Mouse (Mus musculus) yolk sac, embryonic 10.5 days (tissue): Measurements from ENCODE around the gene Mag.
"Not testable (repeated sequence)": the region's sequence is repeated elsewhere in the genome, so short reads cannot be mapped to it uniquely, and the experiment has no call there.

Experiments used
- DNase-seq: peaks from one replicate; pipeline ENCODE4 v3.0.0-alpha.2; 2017; ENCODE audit warnings: low spot score

Gene Mag

DNA sequence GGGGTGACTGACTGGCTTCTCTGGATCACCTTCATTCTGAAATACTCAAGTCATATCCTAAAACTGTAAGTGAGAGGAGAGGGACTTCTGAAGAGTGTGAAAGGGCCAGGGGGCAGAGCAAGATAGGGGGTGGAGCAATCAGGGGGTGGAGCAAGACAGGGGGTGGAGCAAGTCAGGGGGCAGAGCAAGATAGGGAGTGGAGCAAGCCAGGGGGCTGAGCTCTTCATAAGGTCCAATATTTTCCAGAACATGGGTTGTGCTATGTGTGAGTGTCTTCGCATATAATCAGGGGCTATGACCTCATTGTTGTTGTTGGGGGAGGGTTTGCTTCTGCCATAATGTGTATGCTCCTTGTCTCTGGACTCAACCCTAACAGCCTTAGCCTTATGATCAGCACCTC, 25.4 kb upstream of the Mag start:
- DNase-seq: not testable (repeated sequence)

DNA sequence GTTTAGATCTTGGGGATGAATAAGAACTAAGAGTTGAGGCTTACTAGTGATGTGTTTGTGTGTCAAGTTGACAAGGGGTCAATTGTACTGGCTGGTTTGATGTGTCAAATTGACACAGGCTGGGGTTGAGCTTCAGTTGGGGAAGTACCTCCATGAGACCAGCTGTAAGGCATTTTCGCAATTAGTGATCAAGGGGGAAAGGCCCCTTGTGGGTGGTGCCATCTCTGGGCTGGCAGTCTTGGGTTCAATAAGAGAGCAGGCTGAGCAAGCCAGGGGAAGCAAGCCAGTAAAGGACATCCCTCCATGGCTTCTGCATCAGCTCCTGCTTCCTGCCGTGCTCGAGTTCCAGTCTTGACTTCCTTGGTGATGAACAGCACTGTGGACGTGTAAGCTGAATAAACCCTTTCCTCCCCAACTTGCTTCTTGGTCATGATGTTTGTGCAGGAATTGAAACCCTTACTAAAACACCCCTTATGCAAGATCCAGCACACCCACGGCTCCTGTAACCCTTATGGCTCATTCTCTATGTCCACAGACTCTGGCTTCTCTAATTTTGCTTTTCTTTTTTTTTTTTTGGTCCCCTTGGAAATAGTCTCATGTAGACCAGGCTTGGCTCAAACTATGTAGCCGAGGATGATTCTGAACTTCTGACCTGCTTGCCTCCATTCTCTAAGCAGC, 20.9 kb upstream of the Mag start:
- DNase-seq: not testable (repeated sequence)

DNA sequence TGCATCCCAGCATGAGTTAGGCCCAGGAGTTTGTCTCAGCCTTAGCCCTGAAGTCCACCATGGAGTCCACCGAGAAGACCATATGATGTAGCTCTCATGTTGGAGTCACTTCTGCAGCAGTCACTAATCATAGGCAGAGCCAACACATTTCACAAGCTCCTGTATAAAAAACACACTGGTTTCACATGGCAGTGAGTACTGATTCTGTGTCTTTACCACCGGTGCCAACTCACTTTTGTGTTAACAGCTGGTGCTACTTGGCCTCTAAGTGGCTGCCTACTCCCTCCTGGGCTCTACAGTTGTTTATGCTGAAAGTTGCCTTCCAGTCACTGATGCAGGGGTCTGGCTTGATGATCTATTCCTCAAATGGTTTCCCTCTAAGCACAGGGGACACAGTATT, 9.9 kb upstream of the Mag start, which contains the start of gene Hamp2:
TSS of gene Hamp2 (minus strand) at position 101 of the 400 bp plus-strand sequence.
- DNase-seq: not testable (repeated sequence)

DNA sequence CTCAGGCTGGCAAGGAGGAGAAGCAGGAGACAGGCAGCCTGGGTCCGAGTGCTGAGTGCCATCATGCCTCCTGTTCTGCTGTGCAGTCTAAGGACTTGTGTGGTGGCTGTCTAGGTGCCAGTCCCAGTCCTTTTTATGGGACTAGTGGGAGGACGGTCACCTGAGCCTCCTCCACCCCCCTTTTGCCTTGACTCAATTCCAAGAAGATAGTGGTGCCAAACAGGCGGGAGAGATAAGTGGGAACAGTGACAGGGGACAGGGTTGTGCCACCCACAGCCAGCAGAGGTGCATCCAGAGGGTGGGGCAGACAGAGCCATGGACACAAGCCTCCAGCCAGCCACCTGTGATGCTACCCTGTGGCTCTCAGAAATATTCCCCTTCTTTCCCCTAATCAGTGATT, 9.4 kb upstream of the Mag start:
- no peak for DNase-seq

DNA sequence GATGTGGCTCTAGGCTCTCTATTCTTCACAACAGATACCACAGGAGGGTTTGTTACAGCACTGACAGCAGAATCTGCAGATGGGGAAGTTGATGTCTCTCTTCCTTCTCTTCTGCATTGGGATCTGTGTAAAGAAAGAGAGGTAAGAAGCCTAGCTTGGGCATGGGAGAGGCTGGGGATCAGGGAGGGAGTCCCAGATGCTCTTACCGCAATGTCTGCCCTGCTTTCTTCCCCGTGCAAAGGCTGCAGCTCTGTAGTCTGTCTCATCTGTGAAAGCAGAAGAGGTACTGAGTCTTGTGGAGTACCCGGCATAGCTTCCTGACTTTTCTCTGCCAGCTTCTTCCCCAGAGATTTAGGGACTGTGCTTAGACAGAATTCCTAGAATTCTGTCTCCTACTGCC, 7.8 kb upstream of the Mag start:
- DNase-seq: not testable (repeated sequence)

DNA sequence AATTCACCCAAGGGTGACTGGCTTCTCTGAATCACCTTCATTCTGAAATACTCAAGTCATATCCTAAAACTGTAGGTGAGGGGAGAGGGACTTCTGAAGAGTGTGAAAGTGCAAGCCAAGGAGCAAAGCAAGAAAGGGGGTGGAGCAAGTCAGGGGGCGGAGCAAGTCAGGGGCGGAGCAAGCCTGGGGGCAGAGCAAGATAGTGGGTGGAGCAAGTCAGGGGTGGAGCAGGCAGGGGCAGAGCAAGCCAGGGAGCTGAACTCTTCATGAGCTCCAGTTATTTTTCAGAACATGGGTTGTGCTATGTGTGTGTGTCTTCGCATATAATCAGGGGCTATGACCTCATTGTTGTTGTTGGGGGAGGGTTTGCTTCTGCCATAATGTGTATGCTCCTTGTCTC, 5.5 kb upstream of the Mag start:
- DNase-seq: no peak

DNA sequence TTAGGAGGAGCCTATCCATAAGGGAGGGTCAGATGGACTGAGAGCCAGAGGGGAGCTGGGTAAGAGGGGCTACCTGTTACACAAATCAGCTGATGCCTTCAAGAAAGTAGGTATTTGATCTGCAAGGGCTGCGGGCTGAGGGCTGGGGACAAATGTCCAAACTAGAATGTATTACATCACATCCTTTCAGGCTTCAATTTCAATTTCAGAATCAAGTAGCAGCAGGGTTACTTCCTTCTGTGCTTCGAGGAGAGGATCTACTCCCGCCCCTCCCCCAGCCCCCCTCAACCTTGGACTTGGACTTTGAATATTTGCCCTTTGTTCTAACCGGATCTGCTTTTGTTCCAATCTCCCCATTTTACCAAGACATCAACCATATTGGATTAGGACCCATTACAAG, 2.5 kb upstream of the Mag start:
- DNase-seq: no peak

DNA sequence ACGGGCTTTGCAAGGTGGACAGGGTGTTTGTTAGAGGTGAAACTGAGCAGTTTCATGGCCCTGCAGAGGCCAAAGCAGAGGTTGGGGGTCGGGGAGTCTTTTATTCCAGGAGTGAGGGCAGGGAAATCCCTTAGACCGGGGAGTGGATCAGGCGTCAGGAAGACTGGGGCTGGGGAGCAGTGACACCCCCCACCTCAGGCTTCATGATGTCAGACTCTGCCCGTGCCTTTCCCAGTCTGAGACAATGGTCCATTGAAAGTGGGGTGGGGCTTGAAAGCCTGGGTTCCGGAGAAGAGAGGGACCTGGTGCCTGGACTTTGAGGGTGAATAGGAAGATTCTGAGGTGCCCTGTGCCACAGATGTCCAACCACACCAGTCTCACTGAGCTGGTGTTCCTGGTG, 2.0 kb upstream of the Mag start:
- no peak for DNase-seq

DNA sequence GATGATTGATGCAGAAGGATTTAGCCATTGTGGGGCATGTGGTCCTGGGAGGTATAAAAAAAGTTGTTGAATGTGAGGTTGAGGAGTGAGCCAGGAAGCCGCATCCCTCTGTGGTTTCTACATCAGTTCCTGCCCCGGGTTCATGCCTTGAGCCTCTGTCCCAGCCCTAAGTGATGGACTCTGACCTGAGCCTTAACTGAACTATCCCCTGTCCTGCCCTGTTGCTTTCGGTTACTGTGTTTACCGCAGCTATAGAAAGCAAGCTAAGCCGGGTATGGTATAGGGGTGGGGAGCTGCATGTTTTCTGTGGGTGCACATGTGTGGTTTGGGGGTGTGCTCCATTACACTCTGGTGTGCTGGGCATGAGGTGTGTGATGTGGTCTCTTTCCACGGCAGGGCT, 4.9 kb downstream of the Mag start:
- DNase-seq: peak; percentile 25

DNA sequence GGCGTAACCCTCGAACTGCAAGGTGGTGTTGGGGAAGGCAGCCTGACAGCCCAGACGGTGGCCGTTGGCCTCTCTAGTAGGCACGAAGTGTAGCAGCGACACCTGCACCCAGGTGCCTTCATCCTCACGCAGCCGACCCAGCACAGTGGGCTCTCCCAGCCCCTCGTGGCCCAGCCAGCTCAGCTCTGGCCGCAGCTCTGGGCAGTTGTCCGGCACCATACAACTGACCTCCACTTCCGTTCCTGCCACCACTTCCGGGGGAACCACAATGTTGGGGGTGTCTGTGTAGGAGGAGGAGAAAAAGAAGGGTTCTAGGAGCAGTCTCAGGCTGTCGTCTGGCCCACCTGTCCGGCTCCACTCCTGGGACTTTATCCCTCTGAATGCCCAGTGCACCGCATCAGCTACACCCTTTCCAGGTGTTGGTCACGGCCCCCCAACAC, 5.7 kb downstream of the Mag start:
- no peak for DNase-seq

DNA sequence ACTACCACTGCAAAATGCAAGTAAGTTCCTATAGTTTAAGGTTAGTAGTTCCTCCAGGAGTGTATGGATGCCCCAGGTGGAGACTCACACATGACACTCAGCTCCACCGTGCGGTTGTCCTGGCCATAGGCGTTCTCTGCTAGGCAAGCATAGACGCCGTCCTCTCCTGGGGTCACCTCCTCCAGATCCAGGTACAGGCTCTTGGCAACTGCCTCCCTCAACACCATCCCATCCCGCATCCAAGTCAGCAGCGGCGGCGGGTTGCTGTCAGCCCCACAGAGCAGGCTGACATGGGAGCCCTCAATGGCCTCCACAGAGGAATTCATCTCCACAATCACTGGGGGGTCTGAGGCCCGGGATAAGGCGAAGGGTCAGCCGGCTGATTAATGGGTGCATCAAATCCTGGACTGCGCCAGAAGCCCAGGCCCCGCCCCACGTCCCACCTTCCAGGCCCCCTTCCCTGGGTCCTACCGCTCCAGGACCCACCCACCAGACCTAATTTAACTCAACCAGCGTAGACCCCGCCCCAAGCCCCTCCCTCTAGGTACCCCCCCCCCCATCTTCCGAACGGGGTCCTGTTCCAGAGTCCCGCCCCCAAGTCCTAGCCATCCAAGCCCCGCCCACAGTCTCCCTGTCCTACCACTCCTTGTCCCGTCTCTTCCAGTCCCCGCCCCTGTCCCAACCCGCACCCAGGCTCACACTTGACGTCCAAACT, 6.2 kb downstream of the Mag start:
- DNase-seq: peak; percentile 39

DNA sequence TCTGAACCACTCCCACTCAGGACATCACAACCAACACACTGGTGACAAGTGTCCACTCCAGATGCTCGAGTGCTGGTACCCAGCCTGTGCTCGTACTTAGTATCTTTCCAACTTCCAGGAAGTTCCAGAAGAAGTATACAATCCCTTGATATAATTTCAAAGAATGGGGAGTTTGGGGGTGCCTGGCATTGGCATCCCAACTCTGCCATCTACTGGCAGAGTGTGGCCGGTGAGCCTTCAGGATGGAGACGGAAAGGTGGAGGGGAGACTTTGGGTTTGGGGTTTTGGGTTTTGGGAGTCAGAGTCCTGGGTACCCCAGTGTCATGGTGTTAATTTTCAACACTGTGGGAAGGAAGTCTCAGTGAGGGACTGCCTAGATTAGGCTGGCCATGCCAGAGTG, 10.6 kb downstream of the Mag start:
- no peak for DNase-seq

DNA sequence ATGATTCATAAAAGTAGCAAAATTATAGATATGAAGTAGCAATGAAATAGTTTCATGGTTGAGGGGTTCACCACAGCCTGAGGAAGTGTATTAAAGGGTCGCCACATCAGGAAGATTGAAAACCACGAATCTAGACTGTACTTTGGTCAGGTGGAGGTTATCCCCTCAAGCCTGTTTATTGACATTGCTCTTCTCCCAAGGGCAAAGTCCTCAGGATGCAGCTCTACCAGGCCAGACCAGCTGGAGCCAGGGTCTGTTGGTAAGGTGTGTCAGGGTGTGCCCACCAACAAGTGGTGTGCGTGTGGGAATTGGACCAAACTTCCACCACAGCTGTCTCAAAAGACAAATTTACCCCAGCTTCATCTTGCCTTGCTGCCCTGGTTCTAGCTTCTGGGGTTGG, 19.5 kb downstream of the Mag start:
- peak; percentile 53 for DNase-seq

DNA sequence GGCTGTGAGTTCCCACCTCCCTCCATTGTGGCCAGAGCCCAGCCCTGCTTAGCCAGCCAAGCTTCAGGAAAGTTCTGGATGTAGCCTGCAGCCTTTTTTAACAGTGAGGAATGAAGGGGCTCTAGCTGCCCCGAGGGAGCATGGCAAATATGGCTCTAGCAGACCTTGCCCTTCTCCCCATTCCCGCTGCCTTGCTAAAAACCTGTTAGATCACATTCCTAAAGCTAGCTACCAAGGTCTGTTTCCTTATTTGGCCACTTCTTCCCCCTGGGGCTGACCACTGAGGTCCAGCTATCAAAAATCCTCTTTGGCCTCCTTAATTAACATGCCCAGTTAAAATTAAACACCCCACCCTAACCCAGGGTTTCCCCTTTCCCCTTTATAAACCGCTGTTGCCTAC, 22.2 kb downstream of the Mag start:
- no peak for DNase-seq

DNA sequence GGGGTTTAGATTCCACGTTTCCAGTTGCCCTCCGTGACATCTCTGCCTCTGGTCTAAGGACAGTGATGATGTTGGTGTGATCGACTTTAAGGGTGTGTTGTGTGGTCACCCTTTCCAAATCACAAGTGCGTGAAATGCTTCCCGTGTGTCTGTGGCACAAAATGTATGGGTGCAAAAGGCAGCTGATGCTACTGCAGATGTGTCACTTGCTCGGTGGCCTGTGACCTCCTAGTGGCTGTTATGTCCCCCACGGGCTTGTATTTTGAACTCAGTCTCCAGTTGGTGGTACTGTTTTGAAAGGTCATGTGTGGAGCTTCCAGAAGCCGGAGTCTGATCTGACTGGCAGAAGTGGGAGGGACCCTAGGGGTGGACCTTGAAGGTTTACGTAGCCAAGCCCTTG, 22.9 kb downstream of the Mag start:
- no peak for DNase-seq

DNA sequence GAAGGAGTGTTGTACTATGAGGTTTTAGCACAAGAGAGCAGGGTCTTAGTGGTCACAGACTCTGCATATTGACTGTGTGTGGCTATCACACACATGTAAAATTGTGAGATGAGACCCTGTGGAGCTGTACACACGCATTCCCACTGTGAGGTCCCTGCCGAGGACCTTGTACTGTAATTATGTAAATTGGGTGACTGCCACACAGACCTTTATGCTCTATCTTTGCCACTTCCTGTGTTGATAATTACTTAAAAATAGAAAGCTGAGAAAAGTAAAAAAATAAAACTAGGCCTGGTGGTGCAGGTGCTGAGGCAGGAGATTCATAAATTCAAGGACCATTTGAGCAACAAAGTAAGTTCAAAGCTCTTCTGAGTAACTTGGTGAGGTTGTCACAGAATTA, 24.0 kb downstream of the Mag start:
- no peak for DNase-seq

DNA sequence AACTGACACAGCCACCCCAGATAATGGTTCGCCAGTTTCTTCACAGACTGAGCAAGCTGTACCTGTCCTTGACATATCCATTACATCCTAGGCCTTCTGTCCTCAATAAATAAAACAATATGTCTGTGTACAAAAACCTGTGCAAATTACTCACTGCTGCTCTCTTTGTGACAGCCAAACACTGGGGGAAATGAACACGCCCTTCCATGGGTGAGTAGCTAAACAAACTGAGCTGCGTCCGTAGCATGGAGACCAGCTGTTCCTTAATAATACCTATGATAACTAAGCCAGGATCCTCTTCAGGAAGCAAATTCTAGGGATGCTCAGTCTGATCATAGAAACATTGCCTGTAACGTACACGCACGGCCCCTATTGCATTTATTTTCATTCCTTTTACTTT, 25.9 kb downstream of the Mag start:
- no peak for DNase-seq

DNA sequence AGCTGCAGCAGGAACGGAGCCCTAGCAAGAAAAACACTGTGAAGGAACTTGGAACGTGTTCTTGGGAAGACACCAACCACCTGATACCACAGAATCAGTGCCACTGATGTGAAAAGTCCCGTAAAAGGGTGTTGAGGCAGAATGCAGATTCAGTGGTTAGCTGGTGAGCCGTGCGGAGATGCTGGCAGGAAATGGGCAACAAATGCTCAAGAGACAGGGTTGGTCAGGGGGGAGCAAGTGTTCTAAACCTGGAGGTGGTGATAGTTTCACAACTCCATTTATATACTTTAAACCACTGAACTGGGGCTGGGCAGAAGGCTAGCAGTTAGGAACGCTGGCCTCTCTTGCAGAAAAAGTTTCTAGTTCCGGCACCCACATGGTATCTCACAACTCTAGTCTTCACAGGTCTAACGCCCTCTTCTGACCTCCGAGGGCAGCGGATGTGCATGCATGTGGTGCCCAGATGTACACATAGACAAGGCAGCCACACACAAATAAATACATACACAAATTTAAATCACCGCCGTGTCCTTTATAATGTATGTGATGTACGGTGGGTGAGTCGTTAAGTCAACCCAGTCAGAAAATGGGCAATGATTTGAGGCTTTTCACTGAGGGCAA, 27.0 kb downstream of the Mag start:
- no peak for DNase-seq

DNA sequence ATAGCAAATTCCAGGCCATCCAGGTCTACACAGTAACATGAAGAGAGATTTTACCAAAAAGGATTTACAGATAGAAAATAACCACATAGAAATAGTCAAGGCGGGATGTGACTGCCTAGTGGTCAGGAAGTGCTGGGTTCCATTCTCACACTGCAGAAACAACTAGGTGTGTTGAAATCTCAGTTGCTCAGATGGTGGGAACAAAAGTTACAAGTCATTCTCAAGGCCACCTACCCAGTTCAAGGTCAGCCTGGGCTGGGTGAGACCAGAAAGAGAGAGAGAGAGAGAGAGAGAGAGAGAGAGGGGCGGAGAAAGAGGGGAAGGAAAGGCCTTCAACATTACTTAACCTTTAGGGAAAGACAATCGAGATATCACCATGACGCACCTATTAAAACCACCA, 27.8 kb downstream of the Mag start:
- no peak for DNase-seq

DNA sequence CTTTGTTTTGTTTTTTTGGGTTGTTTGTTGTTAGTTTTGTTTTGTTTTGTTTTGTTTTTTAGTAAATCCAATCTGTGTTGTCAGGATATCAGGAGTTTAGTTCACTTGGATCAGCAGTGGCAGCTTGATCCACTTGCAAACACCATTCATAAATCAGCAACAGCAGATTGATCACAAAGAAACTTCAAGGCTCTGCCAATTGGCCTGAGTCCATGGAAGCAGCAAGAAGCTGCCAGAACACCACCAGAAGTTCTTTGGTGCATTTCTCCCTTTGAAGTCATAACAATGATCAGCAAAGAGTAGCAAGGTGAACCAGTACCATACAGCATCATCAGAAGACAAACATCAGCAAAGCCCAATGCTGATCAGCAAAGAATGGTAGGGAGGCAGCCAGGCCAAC, 30.6 kb downstream of the Mag start:
- no peak for DNase-seq

DNA sequence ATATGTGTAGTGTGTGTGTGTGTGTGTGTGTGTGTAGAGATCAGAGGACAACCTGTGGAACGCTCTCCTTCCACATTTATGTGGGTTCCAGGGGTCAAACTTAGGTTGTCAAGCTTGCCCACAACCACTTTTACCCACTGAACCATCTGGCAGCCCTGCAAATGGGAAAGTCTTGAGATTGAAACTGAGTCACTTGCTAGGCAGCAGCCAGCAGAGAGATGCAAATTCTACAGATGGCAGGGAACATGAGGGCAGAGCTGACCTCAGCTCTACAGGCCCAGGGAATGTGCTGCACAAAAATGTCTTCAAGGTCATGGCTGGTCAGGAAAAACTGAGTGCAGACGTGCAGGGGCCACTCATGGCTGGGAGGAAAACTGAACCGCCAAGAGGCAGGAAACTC, 33.3 kb downstream of the Mag start:
- DNase-seq: no peak

DNA sequence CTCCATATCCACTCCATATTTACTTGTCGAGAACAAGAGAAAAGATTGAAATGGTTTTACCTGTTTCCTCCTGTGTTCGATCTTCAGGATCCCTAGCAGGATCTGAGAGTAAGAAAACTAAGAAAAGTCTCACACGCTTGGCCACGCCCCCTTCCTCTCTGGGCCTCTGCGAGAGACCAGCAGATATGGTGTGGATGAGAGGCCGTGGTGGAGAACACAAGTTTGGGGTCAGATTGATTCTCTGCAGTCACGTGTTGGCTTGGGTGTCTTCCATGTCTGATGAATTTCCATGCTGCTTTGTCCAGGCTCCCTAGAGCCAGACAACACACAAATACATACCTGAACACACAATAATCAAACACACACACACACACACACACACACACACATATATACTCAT, 34.5 kb downstream of the Mag start, which contains the start of gene Cd22:
TSS of gene Cd22 (minus strand) at position 167 of the 400 bp plus-strand sequence.
- DNase-seq: no peak

DNA sequence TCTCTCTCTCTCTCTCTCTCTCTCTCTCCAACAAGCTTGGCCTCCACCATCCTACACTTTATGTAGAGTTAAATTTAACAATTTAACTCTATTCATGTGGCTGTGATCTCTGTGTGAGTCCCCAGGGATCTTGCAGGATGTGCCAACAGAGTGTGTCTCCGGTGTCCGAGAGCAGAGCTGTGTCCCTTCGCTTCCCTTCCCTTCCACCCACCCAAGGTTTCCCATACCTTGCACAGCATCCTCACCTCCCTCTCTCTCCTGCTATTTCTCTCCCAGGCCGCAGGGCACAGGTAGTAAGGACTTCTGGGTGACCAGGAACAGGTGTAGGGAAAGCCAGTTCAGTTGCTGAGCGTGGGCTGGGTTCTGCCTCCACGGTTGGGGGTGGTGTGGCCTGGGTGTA, 35.7 kb downstream of the Mag start:
- no peak for DNase-seq
